18 mouse cellular contexts compared by ENCODE assay signal in genomic region chr3:27191856-27192255, GRCm38 (mm10). TPM values are rescaled to one million over a fixed set of nuclear protein-coding genes. Genes with fewer than 3 reads are reported as not detected.
DNase-seq lines count a peak whose midpoint lies in the region; ATAC-seq and TF ChIP-seq lines count a peak whose summit lies in the region.
"Had no signal": no experiment of that assay in that cellular context is flagged by ENCODE, and none has a peak within 500 bp of the region (broad histone marks: within the 10 kb centered on the region; RNA-seq: fewer than 3 reads in every experiment).

No protein-coding gene starts in this region.

- peak; percentile 47 to 78 for DNase-seq in adrenal gland, adult (ENCODE audit: inconsistent age in 2 of 2, low spot score in 1 of 2)
- no peak for DNase-seq in adrenal gland, adult 18-20 months (ENCODE audit: low spot score in 2 of 2)
- DNase-seq in heart, postnatal 0 days (ENCODE audit: low spot score) = peak; percentile 43
- no peak for DNase-seq in urinary bladder, postnatal 14 days (ENCODE audit: low spot score)
- DNase-seq: cerebellum, adult 11-12 months; kidney, adult 18-20 months; kidney, postnatal 4 days; retina, postnatal 1 day; thymus, postnatal 36 days had no signal

- no peaks in the 10 kb centered on the region; the same call in 1 of the 2 replicates for H3K36me3 ChIP-seq in intestine, postnatal 0 days (ENCODE audit: control insufficient read depth, insufficient read depth)
- no peaks in the 10 kb centered on the region for H3K36me3 ChIP-seq in intestine, embryonic 15.5 days
- H3K36me3 ChIP-seq in heart, postnatal 0 days (replicated peaks; ENCODE audit: control insufficient read depth, insufficient read depth, low read length) = no peaks in the 10 kb centered on the region
- H3K36me3 ChIP-seq in hindbrain, embryonic 12.5 days = no peaks in the 10 kb centered on the region
- H3K36me3 ChIP-seq: embryonic facial prominence, embryonic 15.5 days; limb, embryonic 10.5 days; lung, embryonic 15.5 days had no signal

- no peak for TF ChIP-seq CTCF in intestine, postnatal 0 days (IDR thresholded peaks at IDR 0.05; ENCODE audit: low read depth)
- TF ChIP-seq CTCF in bone marrow macrophage, adult 2 months (IDR thresholded peaks at IDR 0.05; ENCODE audit: low read depth, low read length) = no peak
- TF ChIP-seq CTCF in heart, postnatal 0 days (IDR thresholded peaks at IDR 0.05; ENCODE audit: low read depth) = no peak

- H3K27me3 ChIP-seq in intestine, postnatal 0 days (replicated peaks; ENCODE audit: control insufficient read depth, insufficient read depth, low read length) = no peaks in the 10 kb centered on the region
- no peaks in the 10 kb centered on the region for H3K27me3 ChIP-seq in intestine, embryonic 15.5 days (replicated peaks)
- no peaks in the 10 kb centered on the region for H3K27me3 ChIP-seq in heart, postnatal 0 days (ENCODE audit: control insufficient read depth, insufficient read depth, low read length)
- H3K27me3 ChIP-seq in hindbrain, embryonic 12.5 days = no peaks in the 10 kb centered on the region
- H3K27me3 ChIP-seq: embryonic facial prominence, embryonic 15.5 days; forebrain, embryonic 13.5 days; lung, embryonic 15.5 days had no signal

- 67% methylated on average over 6 of the region's 6 CpGs for WGBS in intestine, postnatal 0 days
- 78% methylated on average over 6 of the region's 6 CpGs for WGBS in intestine, embryonic 15.5 days
- 38% methylated on average over 6 of the region's 6 CpGs for WGBS in heart, postnatal 0 days
- 88% methylated on average over 6 of the region's 6 CpGs for WGBS in hindbrain, embryonic 12.5 days

- peaks cover 12% of the 10 kb centered on the region; the same call in 1 of the 2 replicates for H3K4me1 ChIP-seq in intestine, postnatal 0 days (replicated peaks; ENCODE audit: control insufficient read depth, insufficient read depth, low read length)
- no peaks in the 10 kb centered on the region for H3K4me1 ChIP-seq in intestine, embryonic 15.5 days (replicated peaks)
- peaks cover 82% of the 10 kb centered on the region for H3K4me1 ChIP-seq in bone marrow macrophage, adult 2 months (ENCODE audit: control insufficient read depth, insufficient read depth, low read length)
- peaks cover 27% of the 10 kb centered on the region for H3K4me1 ChIP-seq in heart, postnatal 0 days (ENCODE audit: control insufficient read depth, insufficient read depth)
- H3K4me1 ChIP-seq in hindbrain, embryonic 12.5 days = no peaks in the 10 kb centered on the region
- H3K4me1 ChIP-seq: embryonic facial prominence, embryonic 15.5 days had no signal

- H3K4me3 ChIP-seq in intestine, postnatal 0 days (ENCODE audit: low read depth, low read length) = no peak overlapping the region
- H3K4me3 ChIP-seq in intestine, embryonic 15.5 days (replicated peaks) = no peak overlapping the region
- H3K4me3 ChIP-seq in bone marrow macrophage, adult 2 months (ENCODE audit: insufficient read depth, low read length) = peak overlapping the region; percentile 6; the same call in 1 of the 2 replicates
- no peak overlapping the region for H3K4me3 ChIP-seq in heart, postnatal 0 days (ENCODE audit: low read depth, low read length)
- no peak overlapping the region for H3K4me3 ChIP-seq in hindbrain, embryonic 12.5 days
- H3K4me3 ChIP-seq: embryonic facial prominence, embryonic 15.5 days; forebrain, embryonic 13.5 days; limb, embryonic 10.5 days; lung, embryonic 15.5 days had no signal

- TF ChIP-seq POLR2A in bone marrow macrophage, adult 2 months (IDR thresholded peaks at IDR 0.05; ENCODE audit: borderline replicate concordance, low read depth, low read length) = no peak

- TF ChIP-seq EP300 in heart, postnatal 0 days (IDR thresholded peaks at IDR 0.05; ENCODE audit: low read depth) = peak; percentile 97

- no peak overlapping the region for H3K9ac ChIP-seq in intestine, postnatal 0 days (ENCODE audit: low read depth, low read length)
- H3K9ac ChIP-seq in intestine, embryonic 15.5 days = no peak overlapping the region
- no peak overlapping the region for H3K9ac ChIP-seq in heart, postnatal 0 days (replicated peaks; ENCODE audit: low read depth, low read length)
- H3K9ac ChIP-seq in hindbrain, embryonic 12.5 days = no peak overlapping the region
- H3K9ac ChIP-seq: embryonic facial prominence, embryonic 15.5 days; forebrain, embryonic 13.5 days; hindbrain, embryonic 14.5 days; lung, embryonic 15.5 days had no signal

- no peaks in the 10 kb centered on the region for H3K9me3 ChIP-seq in intestine, postnatal 0 days (ENCODE audit: control insufficient read depth)
- H3K9me3 ChIP-seq in intestine, embryonic 15.5 days = no peaks in the 10 kb centered on the region
- H3K9me3 ChIP-seq in heart, postnatal 0 days (replicated peaks; ENCODE audit: control insufficient read depth, low read length) = no peaks in the 10 kb centered on the region
- no peaks in the 10 kb centered on the region for H3K9me3 ChIP-seq in hindbrain, embryonic 12.5 days (replicated peaks)
- H3K9me3 ChIP-seq: embryonic facial prominence, embryonic 15.5 days; forebrain, embryonic 13.5 days; limb, embryonic 10.5 days; lung, embryonic 15.5 days had no signal

- no peak overlapping the region for H3K4me2 ChIP-seq in intestine, postnatal 0 days (replicated peaks; ENCODE audit: low read depth)
- no peak overlapping the region for H3K4me2 ChIP-seq in intestine, embryonic 15.5 days (replicated peaks)
- H3K4me2 ChIP-seq in heart, postnatal 0 days (ENCODE audit: low read depth, low read length) = no peak overlapping the region
- no peak overlapping the region for H3K4me2 ChIP-seq in hindbrain, embryonic 12.5 days (replicated peaks)
- H3K4me2 ChIP-seq: embryonic facial prominence, embryonic 15.5 days; forebrain, embryonic 13.5 days; hindbrain, embryonic 14.5 days; lung, embryonic 15.5 days had no signal

- ATAC-seq in intestine, postnatal 0 days = no peak
- no peak for ATAC-seq in intestine, embryonic 15.5 days
- ATAC-seq in heart, postnatal 0 days (ENCODE audit: insufficient read depth, low read depth) = peak; percentile 53
- no peak for ATAC-seq in hindbrain, embryonic 12.5 days (ENCODE audit: low FRiP score)
- ATAC-seq: forebrain, embryonic 13.5 days had no signal

- 0 out of 2 replicates have a peak overlapping the region, but pooled peaks have one; percentile 52 for H3K27ac ChIP-seq in intestine, postnatal 0 days (ENCODE audit: low read depth, low read length)
- H3K27ac ChIP-seq in intestine, embryonic 15.5 days = no peak overlapping the region
- peak overlapping the region; percentile 99 for H3K27ac ChIP-seq in bone marrow macrophage, adult 2 months (ENCODE audit: insufficient read depth, low read depth, low read length)
- H3K27ac ChIP-seq in heart, postnatal 0 days (ENCODE audit: low read depth) = peak overlapping the region; percentile 63
- H3K27ac ChIP-seq in hindbrain, embryonic 12.5 days = no peak overlapping the region
- H3K27ac ChIP-seq: embryonic facial prominence, embryonic 15.5 days; forebrain, embryonic 13.5 days; hindbrain, embryonic 14.5 days; limb, embryonic 10.5 days; lung, embryonic 15.5 days had no signal

RNA-seq across cellular contexts. Expression of gene Nceh1, which starts 9.1 kb away (rescaled TPM):
- 100 to 1,000 TPM in 1 of 2 experiments, 10 to 100 TPM in 1; 58.0 to 207 TPM for total RNA-seq in adrenal gland, adult 18-20 months (2021)
- polyA plus RNA-seq in intestine, postnatal 0 days (2015; fragmentation: Nextera tagmentation; extraction: Ambion mirVana) = 12.6 and 15.0 TPM in 2 replicates
- polyA plus RNA-seq in intestine, embryonic 15.5 days (2015; fragmentation: Nextera tagmentation; extraction: Ambion mirVana) = 8.6 and 9.3 TPM in 2 replicates
- polyA plus RNA-seq in bone marrow macrophage, adult 2 months (2012; ENCODE audit: insufficient read depth, insufficient read length, missing spikeins) = 126 and 137 TPM in 2 replicates
- total RNA-seq in heart, postnatal 0 days (2014; rRNA removed; ENCODE audit: low replicate concordance) = 80.7 and 81.0 TPM in 2 replicates
- polyA plus RNA-seq in heart, postnatal 0 days (2015; fragmentation: Nextera tagmentation; extraction: Ambion mirVana) = 51.6 and 67.7 TPM in 2 replicates
- polyA plus RNA-seq in hindbrain, embryonic 12.5 days (2016; fragmentation: Nextera tagmentation; extraction: Ambion mirVana) = 5.1 and 5.6 TPM in 2 replicates

RNA-seq across cellular contexts. Expression of gene Ect2, which starts 38.2 kb away (rescaled TPM):
- total RNA-seq in adrenal gland, adult 18-20 months (2021) = 1 to 10 TPM; 1.7 to 2.5 TPM
- 8.4 and 9.1 TPM in 2 replicates for polyA plus RNA-seq in intestine, postnatal 0 days (2015; fragmentation: Nextera tagmentation; extraction: Ambion mirVana)
- 42.3 and 52.5 TPM in 2 replicates for polyA plus RNA-seq in intestine, embryonic 15.5 days (2015; fragmentation: Nextera tagmentation; extraction: Ambion mirVana)
- polyA plus RNA-seq in bone marrow macrophage, adult 2 months (2012; ENCODE audit: insufficient read depth, insufficient read length, missing spikeins) = 20.5 and 26.0 TPM in 2 replicates
- total RNA-seq in heart, postnatal 0 days (2014; rRNA removed; ENCODE audit: low replicate concordance) = 14.7 and 23.0 TPM in 2 replicates
- polyA plus RNA-seq in heart, postnatal 0 days (2015; fragmentation: Nextera tagmentation; extraction: Ambion mirVana) = 7.9 and 8.6 TPM in 2 replicates
- 46.8 and 48.1 TPM in 2 replicates for polyA plus RNA-seq in hindbrain, embryonic 12.5 days (2016; fragmentation: Nextera tagmentation; extraction: Ambion mirVana)

Comparison
In these comparisons a context has a peak if more than half of its experiments do, and no peak if none do; other contexts are left out.
1. DNase-seq: peak in adrenal gland, adult (2 of 2) and heart, postnatal 0 days (single experiment); none in adrenal gland, adult 18-20 months (0 of 2) and urinary bladder, postnatal 14 days (single experiment).
2. H3K27ac ChIP-seq: peak in intestine, postnatal 0 days (single experiment), bone marrow macrophage, adult 2 months (single experiment) and heart, postnatal 0 days (single experiment); none in intestine, embryonic 15.5 days (single experiment) and hindbrain, embryonic 12.5 days (single experiment).